Mouse (Mus musculus): ENCODE results near the gene Daxx.

- TF ChIP-seq CTCF (IDR thresholded peaks at IDR 0.05; ENCODE audit: borderline replicate concordance, extremely low read depth, insufficient read depth, insufficient read length), result no peak
- TF ChIP-seq POLR2A (IDR thresholded peaks at IDR 0.05; ENCODE audit: borderline replicate concordance, extremely low read depth, insufficient read depth, insufficient read length, poor library complexity, severe bottlenecking), result no peak
Observed at GRCm38 (mm10) chr17:33902079-33902478, 7.1 kb upstream of the Daxx start.

Data from brain, embryonic 14.5 days (tissue).